Mouse (Mus musculus) testis, adult 2 months (tissue): ENCODE measurements at regions not wholly inside any gene's neighbourhood (a gene's known extent, or its start where the extent isn't known, plus 50 kb on each side); places are given as distances from the start of the nearest gene placed in this dataset.

Experiments
- CTCF ChIP-seq: fragments of 200-500 bp; IDR thresholded peaks from 2 replicates; pipeline ENCODE4 v1.5.1; 2012; ENCODE audit warnings: low read depth, mild to moderate bottlenecking, inconsistent platforms, low read length, moderate library complexity; ENCODE audit not compliant: control insufficient read depth, insufficient read depth, insufficient replicate concordance
- POLR2A ChIP-seq: fragments of 200-500 bp; IDR thresholded peaks from 2 replicates; pipeline ENCODE4 v1.6.1; 2012; ENCODE audit warnings: low read depth, mild to moderate bottlenecking, inconsistent platforms, low read length, moderate library complexity; ENCODE audit not compliant: control insufficient read depth

DNA sequence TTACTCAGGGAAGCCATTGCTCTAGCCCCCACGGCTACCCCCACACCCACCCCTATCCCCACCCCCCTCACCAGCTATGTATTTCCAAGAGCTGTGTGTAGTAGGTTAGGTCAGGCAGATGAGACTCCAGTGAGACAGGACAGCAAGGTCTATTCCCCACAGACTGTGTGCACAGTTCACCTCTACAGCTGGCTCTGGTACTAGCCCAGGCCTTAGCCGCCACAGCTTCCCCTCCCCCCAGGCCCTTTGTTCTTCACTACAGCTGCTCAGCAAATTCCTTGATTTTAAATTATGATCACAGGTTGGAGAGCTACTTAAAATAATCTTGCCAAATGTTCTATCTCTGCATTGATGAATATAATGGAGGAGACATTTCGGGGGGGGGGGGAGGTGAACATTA is 119.8 kb downstream of the Tomm20 start:
- TF ChIP-seq POLR2A = no peak
- no peak for TF ChIP-seq CTCF
